Mouse (Mus musculus) heart, embryonic 15.5 days (tissue): ENCODE results near the gene Vill. TPM values are rescaled to one million over a fixed set of nuclear protein-coding genes. Genes with fewer than 3 reads are reported as not detected.

Experiments
- ATAC-seq: fragments of 200-750 bp; cut with Nextera tagmentation; replicated peaks from 2 replicates; pipeline ENCODE4 v1.8.0; 2017; ENCODE audit warnings: low read depth, moderate TSS enrichment; ENCODE audit not compliant: insufficient number of reproducible peaks, insufficient read depth, low FRiP score
- H3K27ac ChIP-seq: fragments of 300-500 bp; sonication (generic); 2 replicates; pipeline ENCODE4 v1.5.1; 2015; ENCODE audit warnings: mild to moderate bottlenecking, inconsistent platforms
- H3K27me3 ChIP-seq: fragments of 300-500 bp; sonication (generic); 2 replicates; pipeline ENCODE4 v1.6.1; 2015; ENCODE audit warnings: inconsistent platforms
- H3K36me3 ChIP-seq: fragments of 300-500 bp; sonication (generic); 2 replicates; pipeline ENCODE4 v1.6.1; 2015; ENCODE audit warnings: mild to moderate bottlenecking, inconsistent platforms
- H3K4me1 ChIP-seq: fragments of 300-500 bp; sonication (generic); replicated peaks from 2 replicates; pipeline ENCODE4 v1.6.1; 2015; ENCODE audit warnings: inconsistent platforms
- H3K4me2 ChIP-seq: fragments of 300-500 bp; sonication (generic); 2 replicates; pipeline ENCODE4 v1.6.1; 2015; ENCODE audit warnings: inconsistent platforms, mild to moderate bottlenecking, moderate library complexity
- H3K4me3 ChIP-seq: fragments of 300-500 bp; sonication (generic); 2 replicates; pipeline ENCODE4 v1.5.1; 2015; ENCODE audit warnings: mild to moderate bottlenecking, inconsistent platforms
- H3K9ac ChIP-seq: fragments of 300-500 bp; sonication (generic); 2 replicates; pipeline ENCODE4 v1.6.1; 2015; ENCODE audit warnings: mild to moderate bottlenecking, inconsistent platforms
- H3K9me3 ChIP-seq: fragments of 300-500 bp; sonication (generic); replicated peaks from 2 replicates; pipeline ENCODE4 v1.6.1; 2016; ENCODE audit warnings: inconsistent platforms
- WGBS: fragments of 180-500 bp; shearing (Covaris S2); methylation state at CpG from one replicate; pipeline ENCODE4 v1.1.7; 2015; ENCODE audit warnings: mixed read lengths; 5-methylcytosine and 5-hydroxymethylcytosine counted together
- polyA plus RNA-seq: library from polyadenylated mRNA; unstranded; fragments of >200 nt; fragmentation: Nextera tagmentation; extraction: Ambion mirVana; gene quantifications from 2 replicates; pipeline ENCODE4 v1.2.1, GENCODE M21; 2015

The Vill gene
- polyA plus RNA-seq, 1 experiment from 2014 or later = 8.7 TPM

GRCm38 (mm10) chr9:119093419-119094295 lies 41.1 kb downstream of the Vill start, which contains the start of gene Plcd1:
Gene Plcd1 (minus strand): TSS chr9:119093502.
- ATAC-seq = peak; percentile 93
- Histone ChIP-seq H3K27me3 (0 out of 2 replicates have a peak, but pooled peaks cover 14% of the 10 kb centered on the region), H3K9ac (peak within 1 kb of the TSS; percentile 63), H3K4me1 (peaks cover 30% of the 10 kb centered on the region), H3K4me2 (peak within 1 kb of the TSS; percentile 85), H3K9me3 (no peaks in the 10 kb centered on the region), H3K36me3 (no peaks in the 10 kb centered on the region), H3K27ac (peak within 1 kb of the TSS; percentile 85), H3K4me3 (peak within 1 kb of the TSS; percentile 68)
- 10% methylated on average over 45 of the region's 45 CpGs for WGBS

DNA sequence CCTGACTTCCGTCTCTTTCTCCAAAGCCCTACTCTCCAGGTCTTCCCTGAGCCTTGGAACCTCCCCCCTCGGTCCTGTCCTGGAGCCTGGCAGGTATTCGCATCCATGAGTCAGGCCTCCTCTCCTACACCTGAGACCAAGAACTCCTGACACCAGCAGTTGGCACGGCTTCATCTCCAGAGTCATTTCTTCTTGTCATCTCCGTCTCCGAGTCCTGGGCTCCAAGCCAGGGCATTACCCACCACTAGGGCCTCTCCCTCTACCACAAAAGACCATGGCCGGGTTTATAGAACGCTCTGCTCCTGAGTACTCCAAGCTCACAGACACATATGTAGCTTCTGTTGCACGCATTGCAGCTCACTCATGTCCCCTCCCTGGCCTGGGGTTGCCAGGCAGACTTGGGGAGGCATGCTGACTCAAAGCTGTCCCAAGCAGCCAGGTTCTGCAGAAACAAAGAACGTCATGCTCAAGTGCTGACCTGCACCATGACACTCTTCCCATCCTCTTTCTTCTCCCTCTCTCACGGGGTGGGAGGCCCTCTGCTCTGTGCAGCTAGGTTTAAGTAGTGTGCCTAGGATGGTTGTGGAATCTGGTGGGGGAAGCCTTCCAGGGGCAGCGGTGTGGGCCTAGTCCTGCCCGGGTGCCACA lies 42.0 kb downstream of the Vill start:
- Histone ChIP-seq H3K4me3 (no peak overlapping the region), H3K27me3 (0 out of 2 replicates have a peak, but pooled peaks cover 14% of the 10 kb centered on the region), H3K9me3 (no peaks in the 10 kb centered on the region), H3K36me3 (no peaks in the 10 kb centered on the region), H3K4me1 (peaks cover 29% of the 10 kb centered on the region), H3K4me2 (no peak overlapping the region), H3K9ac (no peak overlapping the region), H3K27ac (peak overlapping the region; percentile 85; the same call in 1 of the 2 replicates)
- ATAC-seq = no peak
- 71% methylated on average over 13 of the region's 13 CpGs for WGBS

GRCm38 (mm10) chr9:119100177-119100898 lies 47.8 kb downstream of the Vill start:
- no peak overlapping the region for H3K9ac ChIP-seq
- 13% methylated on average over 15 of the region's 15 CpGs for WGBS

DNA sequence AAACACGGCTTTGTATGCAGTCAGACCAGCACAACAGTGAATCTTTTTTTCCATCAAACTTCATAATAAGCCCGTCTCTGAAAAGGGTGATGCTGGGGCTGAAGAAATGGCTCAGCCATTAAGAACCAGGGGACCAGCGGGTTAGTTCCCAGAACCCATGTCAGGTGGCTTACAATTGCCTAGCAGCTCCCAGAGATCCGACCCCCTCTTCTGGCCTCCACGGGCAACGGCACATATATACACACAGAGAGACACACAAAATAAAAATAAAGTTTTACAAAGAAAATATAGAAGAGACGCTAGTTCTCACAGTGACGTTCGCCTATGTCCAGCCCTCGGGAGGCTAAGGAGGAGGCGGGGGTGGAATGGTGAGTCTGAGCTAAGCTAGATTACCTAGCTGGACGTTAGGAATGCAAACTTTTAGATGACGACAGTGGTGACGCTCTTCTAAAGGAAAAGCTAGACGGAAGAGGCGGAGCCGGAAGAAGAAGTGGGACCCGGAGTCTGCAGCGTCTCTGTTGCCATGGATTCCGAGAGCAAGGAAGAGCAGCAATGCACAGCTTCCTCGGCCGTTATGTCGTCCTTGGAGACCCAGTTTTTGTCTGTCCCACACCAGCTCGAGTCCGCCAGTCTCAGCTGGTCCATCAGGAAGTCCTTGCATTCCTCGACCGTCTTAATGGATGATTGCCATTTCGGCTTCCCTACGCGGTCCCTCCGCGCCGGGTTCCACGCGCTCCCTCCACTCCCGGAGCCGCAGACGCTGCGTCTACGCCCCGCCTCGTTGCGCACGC lies 49.6 kb downstream of the Vill start, which contains the start of gene Dlec1:
TSS of gene Dlec1 (plus strand) at position 487 of the 791 bp plus-strand sequence.
- Histone ChIP-seq H3K4me3 (peak within 1 kb of the TSS; percentile 58), H3K4me2 (peak within 1 kb of the TSS; percentile 88), H3K36me3 (no peaks in the 10 kb centered on the region), H3K9ac (peak within 1 kb of the TSS; percentile 39), H3K27me3 (peaks cover 11% of the 10 kb centered on the region), H3K9me3 (no peaks in the 10 kb centered on the region), H3K4me1 (peaks cover 5% of the 10 kb centered on the region), H3K27ac (0 out of 2 replicates have a peak within 1 kb of the TSS, but pooled peaks have one; percentile 2)
- ATAC-seq = peak; percentile 56; the same call in 1 of the 2 replicates
- 4% methylated on average over 44 of the region's 44 CpGs for WGBS

More at GRCm38 (mm10) chr9:119100177-119100898, 47.8 kb downstream of the Vill start:
- ATAC-seq = 0 out of 2 replicates have a peak, but pooled peaks have one; percentile 14
- Histone ChIP-seq H3K27ac (no peak overlapping the region), H3K4me1 (peaks cover 5% of the 10 kb centered on the region), H3K36me3 (no peaks in the 10 kb centered on the region), H3K4me3 (no peak overlapping the region), H3K27me3 (peaks cover 20% of the 10 kb centered on the region), H3K4me2 (no peak overlapping the region), H3K9me3 (no peaks in the 10 kb centered on the region)

DNA sequence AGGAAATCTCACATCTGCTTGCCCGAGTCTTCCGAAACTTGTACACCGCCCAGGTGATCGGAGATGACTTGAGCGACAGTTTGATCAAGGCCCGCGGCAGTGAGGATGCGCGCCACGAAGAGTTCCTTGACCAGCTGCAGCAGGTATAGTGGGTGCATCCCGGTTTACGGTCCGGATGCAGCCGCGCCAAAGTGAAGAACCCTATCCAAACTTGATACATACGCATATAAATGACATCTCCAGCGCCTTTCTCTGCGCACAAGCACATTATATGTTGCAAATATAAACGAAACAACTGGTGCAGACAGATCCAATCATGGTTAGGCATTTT lies 50.2 kb downstream of the Vill start:
- peaks cover 5% of the 10 kb centered on the region for H3K4me1 ChIP-seq
- peak overlapping the region; percentile 88 for H3K4me2 ChIP-seq
- 3% methylated on average over 19 of the region's 19 CpGs for WGBS
- no peak overlapping the region for H3K27ac ChIP-seq
- H3K27me3 ChIP-seq = peaks cover 11% of the 10 kb centered on the region
- no peaks in the 10 kb centered on the region for H3K9me3 ChIP-seq
- H3K9ac ChIP-seq = peak overlapping the region; percentile 39
- peak overlapping the region; percentile 58 for H3K4me3 ChIP-seq
- no peaks in the 10 kb centered on the region for H3K36me3 ChIP-seq
- ATAC-seq = no peak

DNA sequence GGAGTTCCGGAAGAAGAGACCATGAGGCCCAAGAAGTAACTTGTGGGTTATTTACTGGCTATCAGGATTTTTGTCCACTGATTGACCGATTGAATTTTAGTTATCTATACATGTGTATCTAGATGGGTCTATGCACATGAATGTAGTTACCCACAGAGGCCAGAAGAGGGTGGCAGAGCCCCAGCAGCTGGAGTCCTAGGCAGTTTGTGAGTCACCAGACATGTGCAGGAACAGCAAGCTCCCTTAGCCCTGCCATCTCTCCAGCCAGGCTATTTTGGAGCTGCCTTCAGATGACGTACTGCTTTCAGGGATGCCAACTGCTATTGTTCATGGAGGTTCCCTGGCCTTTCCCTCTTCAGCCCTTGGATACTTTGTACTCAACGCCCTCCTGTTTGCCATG lies 55.0 kb downstream of the Vill start:
- 79% methylated on average over 4 of the region's 4 CpGs for WGBS

DNA sequence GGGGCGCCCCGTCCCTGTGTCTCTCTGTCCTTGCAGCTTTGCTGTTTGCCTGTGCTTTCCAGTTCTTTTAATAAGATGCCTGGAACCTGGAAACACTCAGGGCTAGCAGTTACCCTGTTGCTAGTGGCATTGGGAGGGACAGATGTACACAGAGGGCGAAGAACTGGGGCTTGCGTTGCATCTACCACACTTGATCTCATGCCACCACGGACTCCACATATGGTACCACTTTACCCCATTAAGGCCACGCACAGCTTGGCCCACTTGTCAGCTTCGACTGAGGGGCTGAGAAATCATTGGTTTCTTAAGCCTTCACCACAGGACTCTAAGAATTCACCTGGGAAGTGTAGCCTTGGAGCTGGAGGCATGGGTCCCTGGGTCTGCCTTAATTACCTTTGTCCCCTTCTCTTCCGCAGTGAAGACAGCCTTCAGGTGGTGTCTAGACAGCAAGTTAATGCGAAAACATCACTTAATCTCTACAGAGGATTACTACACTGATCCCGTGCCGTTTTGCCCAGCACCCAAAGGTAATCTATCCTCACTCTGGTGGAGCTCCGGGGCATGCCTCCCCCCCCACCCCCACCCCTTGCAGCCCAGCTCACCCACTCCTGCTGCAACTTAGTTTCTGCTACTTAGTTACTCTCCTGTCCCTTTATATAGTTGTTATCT lies 57.2 kb downstream of the Vill start:
- H3K4me1 ChIP-seq = no peaks in the 10 kb centered on the region; the same call in 1 of the 2 replicates
- WGBS = 65% methylated on average over 12 of the region's 12 CpGs
- no peaks in the 10 kb centered on the region for H3K27me3 ChIP-seq
- no peaks in the 10 kb centered on the region for H3K9me3 ChIP-seq
- no peak overlapping the region for H3K27ac ChIP-seq
- no peak overlapping the region for H3K9ac ChIP-seq
- no peaks in the 10 kb centered on the region for H3K36me3 ChIP-seq
- no peak overlapping the region for H3K4me2 ChIP-seq
- no peak for ATAC-seq
- no peak overlapping the region for H3K4me3 ChIP-seq

More for the DNA sequence above, 55.0 kb downstream of the Vill start:
- Histone ChIP-seq H3K9ac (no peak overlapping the region), H3K27ac (no peak overlapping the region), H3K4me1 (peaks cover 3% of the 10 kb centered on the region), H3K36me3 (no peaks in the 10 kb centered on the region), H3K27me3 (peaks cover 8% of the 10 kb centered on the region; the same call in 1 of the 2 replicates), H3K4me3 (no peak overlapping the region), H3K4me2 (no peak overlapping the region), H3K9me3 (no peaks in the 10 kb centered on the region)
- peak; percentile 51; the same call in 1 of the 2 replicates for ATAC-seq

DNA sequence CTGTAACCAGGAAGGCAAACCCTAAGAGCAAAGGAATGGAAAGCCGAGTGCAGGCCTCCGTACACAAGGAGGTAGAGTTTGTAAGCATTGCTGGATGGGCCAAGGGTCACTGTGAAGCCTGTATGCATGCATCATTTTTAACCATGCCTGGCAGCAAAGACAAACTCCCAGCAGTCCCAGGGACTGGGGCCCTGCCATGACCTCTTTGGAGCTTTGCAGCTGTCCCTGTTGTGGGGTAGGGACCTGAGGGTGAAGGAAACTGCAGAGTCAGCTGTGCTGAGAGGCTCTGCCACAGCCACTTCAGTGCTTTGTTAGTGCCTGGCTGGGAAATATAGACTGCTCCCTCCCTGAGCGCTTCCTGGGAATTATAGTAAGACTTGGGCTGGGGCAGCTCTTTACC lies 58.1 kb downstream of the Vill start:
- 63% methylated on average over 3 of the region's 3 CpGs for WGBS
- no peaks in the 10 kb centered on the region for H3K36me3 ChIP-seq
- H3K27ac ChIP-seq = no peak overlapping the region
- H3K4me2 ChIP-seq = no peak overlapping the region
- no peaks in the 10 kb centered on the region for H3K9me3 ChIP-seq
- H3K4me3 ChIP-seq = no peak overlapping the region
- H3K27me3 ChIP-seq = no peaks in the 10 kb centered on the region
- no peak overlapping the region for H3K9ac ChIP-seq
- no peak for ATAC-seq
- H3K4me1 ChIP-seq = no peaks in the 10 kb centered on the region; the same call in 1 of the 2 replicates

- Histone ChIP-seq H3K27me3 (no peaks in the 10 kb centered on the region), H3K27ac (no peak overlapping the region), H3K4me2 (no peak overlapping the region), H3K9me3 (no peaks in the 10 kb centered on the region), H3K4me3 (no peak overlapping the region), H3K9ac (no peak overlapping the region), H3K4me1 (no peaks in the 10 kb centered on the region), H3K36me3 (no peaks in the 10 kb centered on the region)
- WGBS = 79% methylated on average over 17 of the region's 17 CpGs
- no peak for ATAC-seq
Measured at GRCm38 (mm10) chr9:119114911-119115310, 62.3 kb downstream of the Vill start.
